Mouse (Mus musculus): Measurements from ENCODE around the gene March5.

The March5 gene

DNA sequence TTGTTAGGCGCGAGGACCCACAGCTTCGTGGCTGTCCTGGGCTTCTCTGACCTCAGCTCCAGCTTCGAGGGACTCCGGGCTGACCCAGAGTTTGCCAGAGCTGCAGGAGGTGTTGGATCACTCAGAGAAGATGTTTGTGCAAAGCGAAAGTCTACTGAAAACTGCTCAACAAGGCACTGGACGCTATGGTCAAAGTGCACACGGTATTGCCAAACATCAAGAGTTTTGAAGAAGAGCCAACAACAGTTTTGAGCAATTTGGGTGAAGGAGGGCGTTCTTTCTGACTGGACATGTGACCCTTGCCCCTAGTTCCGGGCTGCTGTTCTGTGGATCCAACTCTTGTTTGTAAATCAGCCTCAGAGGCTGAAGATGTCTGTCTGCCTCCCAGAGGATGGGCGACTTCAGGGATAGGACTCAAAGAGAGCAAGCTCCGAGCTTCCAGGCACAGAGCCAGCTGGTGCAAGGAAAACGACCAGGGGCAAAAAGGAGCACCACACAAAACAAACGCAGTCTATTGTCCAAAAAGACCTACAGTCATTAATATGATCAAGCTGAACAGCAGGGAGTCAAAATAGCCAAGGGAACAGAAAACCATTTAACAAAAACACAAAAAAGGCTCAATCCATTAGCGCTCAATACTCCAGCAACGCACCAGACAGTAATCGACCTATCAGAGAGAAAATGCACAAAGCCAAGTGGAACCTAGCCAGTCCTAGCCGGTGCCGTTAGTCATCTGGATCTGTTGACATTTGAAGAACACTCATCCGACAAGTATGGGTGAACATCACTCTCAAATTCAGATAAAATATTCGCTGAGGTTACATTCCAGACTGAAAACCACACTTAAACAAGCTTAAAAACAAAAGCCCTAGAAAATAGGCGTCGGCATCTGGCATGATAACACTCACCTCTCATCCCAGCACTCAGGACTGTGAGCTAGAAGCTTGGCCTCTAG lies 56.9 kb downstream of the March5 start:
- peak; percentile 23 to 49 for DNase-seq (ENCODE audit: low spot score in 2 of 2)

DNA sequence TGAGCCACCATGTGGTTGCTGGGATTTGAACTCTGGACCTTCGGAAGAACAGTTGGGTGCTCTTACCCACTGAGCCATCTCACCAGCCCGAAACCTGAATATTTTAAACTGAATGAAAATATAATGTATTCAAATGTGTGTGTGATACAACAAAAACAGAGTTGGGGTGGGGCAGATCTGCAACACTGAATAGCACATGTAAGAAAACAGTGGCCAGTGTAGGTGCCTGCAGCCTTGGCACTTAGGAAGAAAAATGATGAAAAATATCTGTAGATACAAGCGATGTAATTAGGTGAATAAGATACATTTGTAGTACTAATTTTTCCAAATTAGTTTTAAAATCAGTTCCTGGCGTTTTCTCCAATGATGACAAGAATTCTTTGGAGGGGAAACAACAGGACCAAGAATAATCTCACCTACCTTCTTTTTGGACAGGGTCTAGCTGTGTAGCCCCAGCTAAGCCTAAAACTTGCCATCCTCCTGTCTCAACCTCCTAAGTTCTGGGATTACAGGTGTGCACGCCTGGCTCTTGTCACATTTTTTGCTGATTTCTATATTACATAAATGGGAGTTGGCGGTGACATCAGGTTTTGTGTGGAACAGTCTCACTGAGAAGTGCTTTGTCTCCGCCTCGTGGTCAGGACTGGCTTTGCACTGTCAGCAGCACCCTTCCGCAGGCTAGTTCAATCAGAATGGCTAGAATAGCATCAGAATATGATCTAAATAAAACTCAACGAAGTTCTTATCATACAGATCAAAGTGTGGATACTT lies 58.2 kb downstream of the March5 start:
- peak; percentile 68 to 93 for DNase-seq (ENCODE audit: low spot score in 2 of 2)

DNA sequence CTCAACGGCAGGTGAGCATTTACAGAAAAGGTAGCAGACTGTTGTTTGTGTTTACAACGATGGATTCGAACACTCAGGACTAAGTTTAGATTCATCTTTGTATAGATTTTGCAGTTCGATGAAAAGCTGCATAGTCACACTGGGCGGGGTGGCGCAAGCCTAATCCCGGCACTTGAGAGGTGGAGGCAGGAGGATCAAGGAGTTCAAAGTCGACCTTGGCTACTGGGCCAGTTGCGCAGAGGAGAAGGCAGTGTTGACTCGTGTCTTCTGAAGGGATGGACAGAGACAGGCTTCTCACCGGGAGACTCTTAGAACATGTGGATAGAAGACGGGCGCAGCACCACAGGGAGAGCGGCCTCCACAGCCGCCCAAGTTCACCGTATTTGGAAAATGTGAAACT lies 61.8 kb downstream of the March5 start:
- DNase-seq (ENCODE audit: low spot score in 2 of 2): no peak
